Comparison of ENCODE assay signal across 9 mouse cellular contexts in genomic region chr16:49858907-49859853, GRCm38 (mm10). TPM values are rescaled to one million over a fixed set of nuclear protein-coding genes. Genes with fewer than 3 reads are reported as not detected.
A peak's percentile ranks its signal among the peaks of the same experiment; 100 is the strongest.
DNase-seq lines count a peak whose midpoint lies in the region; ATAC-seq and TF ChIP-seq lines count a peak whose summit lies in the region.
"Had no signal": no experiment of that assay in that cellular context is flagged by ENCODE, and none has a peak within 500 bp of the region (broad histone marks: within the 10 kb centered on the region; RNA-seq: fewer than 3 reads in every experiment).

No protein-coding gene starts in this region.

- peak; percentile 61 for TF ChIP-seq RAD21 in MEL (IDR thresholded peaks at IDR 0.05; ENCODE audit: low read depth, low read length)

- peak; percentile 82 for DNase-seq in MEL (ENCODE audit: low read depth, low spot score)
- peak; percentile 63 for DNase-seq in heart, adult 8-10 months (ENCODE audit: low spot score)
- peak; percentile 46 for DNase-seq in thymus, postnatal 0 days (ENCODE audit: low spot score)
- no peak for DNase-seq in cerebellum, adult 11 months
- DNase-seq in left cerebral cortex, adult 9 months (ENCODE audit: low spot score in 2 of 2) = no peak

- H3K9ac ChIP-seq in hindbrain, embryonic 13.5 days = no peak overlapping the region
- no peak overlapping the region for H3K9ac ChIP-seq in hindbrain, embryonic 12.5 days
- H3K9ac ChIP-seq in MEL (ENCODE audit: control insufficient read depth, low read depth, low read length, poor library complexity, severe bottlenecking) = peak overlapping the region; percentile 89
- peak overlapping the region; percentile 63 for H3K9ac ChIP-seq in liver, embryonic 15.5 days
- H3K9ac ChIP-seq: neural tube, embryonic 12.5 days had no signal

- 85% methylated on average over 4 of the region's 4 CpGs for WGBS in hindbrain, embryonic 13.5 days
- 79% methylated on average over 4 of the region's 4 CpGs for WGBS in hindbrain, embryonic 12.5 days
- 28% methylated on average over 4 of the region's 4 CpGs for WGBS in liver, embryonic 15.5 days (ENCODE audit: insufficient replicate concordance)

- TF ChIP-seq CTCF in MEL (IDR thresholded peaks at IDR 0.05 in 2 of 3, conservative IDR thresholded peaks at IDR 0.05 in 1 of 3; ENCODE audit: control insufficient read depth in 1 of 3, insufficient read depth in 1 of 3, low read depth in 2 of 3, low read length in 3 of 3, poor library complexity in 1 of 3, severe bottlenecking in 1 of 3) = peak; percentile 44 to 63 (median 55)

- peak overlapping the region; percentile 72 for H3K4me2 ChIP-seq in hindbrain, embryonic 13.5 days
- no peak overlapping the region for H3K4me2 ChIP-seq in hindbrain, embryonic 12.5 days (replicated peaks)
- H3K4me2 ChIP-seq in liver, embryonic 15.5 days = peak overlapping the region; percentile 73

- no peak for ATAC-seq in hindbrain, embryonic 13.5 days (ENCODE audit: low FRiP score)
- ATAC-seq in hindbrain, embryonic 12.5 days (ENCODE audit: low FRiP score) = no peak
- 0 out of 2 replicates have a peak, but pooled peaks have one; percentile 2 for ATAC-seq in liver, embryonic 15.5 days (ENCODE audit: insufficient read depth)

- H3K27ac ChIP-seq in hindbrain, embryonic 13.5 days = no peak overlapping the region
- H3K27ac ChIP-seq in hindbrain, embryonic 12.5 days = no peak overlapping the region
- peak overlapping the region; percentile 97 for H3K27ac ChIP-seq in MEL (ENCODE audit: control insufficient read depth, low read depth, low read length)
- peak overlapping the region; percentile 91 for H3K27ac ChIP-seq in liver, embryonic 15.5 days (replicated peaks)
- H3K27ac ChIP-seq: neural tube, embryonic 12.5 days had no signal

- H3K36me3 ChIP-seq in hindbrain, embryonic 13.5 days = peaks cover 7% of the 10 kb centered on the region; the same call in 1 of the 2 replicates
- no peaks in the 10 kb centered on the region for H3K36me3 ChIP-seq in hindbrain, embryonic 12.5 days
- peaks cover 0 to 26% of the 10 kb centered on the region in 2 experiments; a peak in 2 of 4 replicates for H3K36me3 ChIP-seq in MEL (ENCODE audit: control insufficient read depth in 1 of 2, insufficient read depth in 2 of 2, low read length in 2 of 2)
- H3K36me3 ChIP-seq in liver, embryonic 15.5 days (replicated peaks) = peaks cover 56% of the 10 kb centered on the region
- H3K36me3 ChIP-seq: neural tube, embryonic 12.5 days had no signal

- H3K79me2 ChIP-seq in MEL (ENCODE audit: control insufficient read depth, insufficient read depth, low read length, poor library complexity) = peaks cover 59% of the 10 kb centered on the region

- H3K4me1 ChIP-seq in hindbrain, embryonic 13.5 days (replicated peaks) = peaks cover 22% of the 10 kb centered on the region
- peaks cover 15% of the 10 kb centered on the region for H3K4me1 ChIP-seq in hindbrain, embryonic 12.5 days
- peaks cover 9 to 17% of the 10 kb centered on the region in 2 experiments for H3K4me1 ChIP-seq in MEL (ENCODE audit: control insufficient read depth in 1 of 2, insufficient read depth in 2 of 2, low read length in 2 of 2)
- peaks cover 63% of the 10 kb centered on the region for H3K4me1 ChIP-seq in liver, embryonic 15.5 days (replicated peaks)

- no peaks in the 10 kb centered on the region for H3K9me3 ChIP-seq in hindbrain, embryonic 13.5 days
- no peaks in the 10 kb centered on the region for H3K9me3 ChIP-seq in hindbrain, embryonic 12.5 days (replicated peaks)
- H3K9me3 ChIP-seq in MEL (replicated peaks; ENCODE audit: insufficient read depth, low read length) = no peaks in the 10 kb centered on the region
- no peaks in the 10 kb centered on the region for H3K9me3 ChIP-seq in liver, embryonic 15.5 days (replicated peaks)
- H3K9me3 ChIP-seq: neural tube, embryonic 12.5 days had no signal

- TF ChIP-seq EP300 in MEL (IDR thresholded peaks at IDR 0.05; ENCODE audit: low read depth in 1 of 2, low read length in 2 of 2) = peak; percentile 88 to 94

- no peaks in the 10 kb centered on the region for H3K27me3 ChIP-seq in hindbrain, embryonic 13.5 days
- H3K27me3 ChIP-seq in hindbrain, embryonic 12.5 days = no peaks in the 10 kb centered on the region
- no peaks in the 10 kb centered on the region for H3K27me3 ChIP-seq in MEL (ENCODE audit: control insufficient read depth in 1 of 2, insufficient read depth in 2 of 2, low read length in 2 of 2)
- no peaks in the 10 kb centered on the region for H3K27me3 ChIP-seq in liver, embryonic 15.5 days
- H3K27me3 ChIP-seq: neural tube, embryonic 12.5 days had no signal

- TF ChIP-seq POLR2A in MEL (IDR thresholded peaks at IDR 0.05; ENCODE audit: control insufficient read depth in 1 of 2, insufficient read depth in 1 of 2, low read depth in 1 of 2, low read length in 2 of 2, poor library complexity in 1 of 2) = peak in 1 of 2 experiments; percentile 25; a peak in 1 of 4 replicates

- H3K4me3 ChIP-seq in hindbrain, embryonic 13.5 days = no peak overlapping the region
- H3K4me3 ChIP-seq in hindbrain, embryonic 12.5 days = no peak overlapping the region
- H3K4me3 ChIP-seq in MEL (ENCODE audit: control insufficient read depth in 1 of 2, insufficient read depth in 1 of 2, low read depth in 2 of 2, low read length in 2 of 2) = peak overlapping the region; percentile 63 to 85
- peak overlapping the region; percentile 89 for H3K4me3 ChIP-seq in liver, embryonic 15.5 days (replicated peaks)
- H3K4me3 ChIP-seq: neural tube, embryonic 12.5 days had no signal

TF ChIP-seq in MEL, 35 proteins besides CTCF, POLR2A, EP300 and RAD21:
- TF ChIP-seq ZMIZ1 (IDR thresholded peaks at IDR 0.05; ENCODE audit: low read depth, low read length) (no peak), TCF12 (IDR thresholded peaks at IDR 0.05; ENCODE audit: low read depth, low read length) (peak; percentile 82), NRF1 (IDR thresholded peaks at IDR 0.05; ENCODE audit: insufficient read depth, low read depth, low read length, poor library complexity, severe bottlenecking) (no peak), ELF1 (IDR thresholded peaks at IDR 0.05; ENCODE audit: low read depth, low read length) (no peak), GATA1 (IDR thresholded peaks at IDR 0.05; ENCODE audit: low read depth, low read length) (peak; percentile 92), POLR2AphosphoS2 (IDR thresholded peaks at IDR 0.05; ENCODE audit: low read length) (no peak), TBP (IDR thresholded peaks at IDR 0.05; ENCODE audit: low read depth, low read length) (0 out of 2 replicates have a peak, but pooled peaks have one; percentile 14), USF2 (IDR thresholded peaks at IDR 0.05; ENCODE audit: borderline replicate concordance in 1 of 2, insufficient read depth in 1 of 2, low read depth in 1 of 2, low read length in 2 of 2) (no peak), ETS1 (IDR thresholded peaks at IDR 0.05; ENCODE audit: low read depth, low read length) (peak; percentile 53), JUND (IDR thresholded peaks at IDR 0.05; ENCODE audit: low read depth, low read length) (no peak), CHD2 (IDR thresholded peaks at IDR 0.05; ENCODE audit: low read length) (no peak), MAZ (IDR thresholded peaks at IDR 0.05; ENCODE audit: low read depth, low read length) (no peak), SMC3 (IDR thresholded peaks at IDR 0.05; ENCODE audit: low read depth, low read length) (peak; percentile 70), TAL1 (IDR thresholded peaks at IDR 0.05; ENCODE audit: low read length) (peak; percentile 80), POLR2AphosphoS5 (IDR thresholded peaks at IDR 0.05; ENCODE audit: borderline replicate concordance, low read depth, low read length) (no peak), MXI1 (IDR thresholded peaks at IDR 0.05; ENCODE audit: low read depth, low read length) (peak; percentile 28), BHLHE40 (IDR thresholded peaks at IDR 0.05; ENCODE audit: borderline replicate concordance, low read depth, low read length) (no peak), ZC3H11A (IDR thresholded peaks at IDR 0.05; ENCODE audit: low read depth, low read length) (peak; percentile 47), MYB (IDR thresholded peaks at IDR 0.05; ENCODE audit: low read depth, low read length) (peak; percentile 72)

RNA-seq across cellular contexts. Expression of gene Cd47, which starts 58.8 kb away (rescaled TPM):
- polyA plus RNA-seq in hindbrain, embryonic 13.5 days (2015; fragmentation: Nextera tagmentation; extraction: Ambion mirVana) = 110 and 119 TPM in 2 replicates
- 92.0 and 95.1 TPM in 2 replicates for polyA plus RNA-seq in hindbrain, embryonic 12.5 days (2016; fragmentation: Nextera tagmentation; extraction: Ambion mirVana)
- total RNA-seq in MEL (2012; rRNA removed) = 57.5 and 86.6 TPM in 2 replicates
- 10 to 100 TPM; 45.9 to 51.7 TPM for polyA plus RNA-seq in MEL (2012; ENCODE audit: insufficient read depth in 1 of 2, insufficient read length in 2 of 2, low read depth in 1 of 2, low replicate concordance in 2 of 2, missing spikeins in 1 of 2)
- 10 to 100 TPM; 82.2 to 91.4 (median 87.5) TPM for total RNA-seq in heart, adult 8-10 months (2022)
- polyA plus RNA-seq in liver, embryonic 15.5 days (2015; fragmentation: Nextera tagmentation; extraction: Ambion mirVana) = 266 and 301 TPM in 2 replicates
- polyA plus RNA-seq in thymus, postnatal 0 days (2015; fragmentation: Nextera tagmentation; extraction: Ambion mirVana) = 354 and 407 TPM in 2 replicates

Comparison
In these comparisons a context has a peak if more than half of its experiments do, and no peak if none do; other contexts are left out.
1. H3K27ac ChIP-seq: peak in MEL (single experiment) and liver, embryonic 15.5 days (single experiment); none in hindbrain, embryonic 13.5 days (single experiment) and hindbrain, embryonic 12.5 days (single experiment).
2. H3K4me3 ChIP-seq: peak in MEL (2 of 2) and liver, embryonic 15.5 days (single experiment); none in hindbrain, embryonic 13.5 days (single experiment) and hindbrain, embryonic 12.5 days (single experiment).
3. H3K9ac ChIP-seq: peak in MEL (single experiment) and liver, embryonic 15.5 days (single experiment); none in hindbrain, embryonic 13.5 days (single experiment) and hindbrain, embryonic 12.5 days (single experiment).
4. DNase-seq: peak in MEL (single experiment), heart, adult 8-10 months (single experiment) and thymus, postnatal 0 days (single experiment); none in cerebellum, adult 11 months (single experiment) and left cerebral cortex, adult 9 months (0 of 2).